Mouse (Mus musculus): ENCODE data around the gene Btbd9.
"Not testable (repeated sequence)": the region's sequence is repeated elsewhere in the genome, so short reads cannot be mapped to it uniquely, and the experiment has no call there.

Gene Btbd9

DNA sequence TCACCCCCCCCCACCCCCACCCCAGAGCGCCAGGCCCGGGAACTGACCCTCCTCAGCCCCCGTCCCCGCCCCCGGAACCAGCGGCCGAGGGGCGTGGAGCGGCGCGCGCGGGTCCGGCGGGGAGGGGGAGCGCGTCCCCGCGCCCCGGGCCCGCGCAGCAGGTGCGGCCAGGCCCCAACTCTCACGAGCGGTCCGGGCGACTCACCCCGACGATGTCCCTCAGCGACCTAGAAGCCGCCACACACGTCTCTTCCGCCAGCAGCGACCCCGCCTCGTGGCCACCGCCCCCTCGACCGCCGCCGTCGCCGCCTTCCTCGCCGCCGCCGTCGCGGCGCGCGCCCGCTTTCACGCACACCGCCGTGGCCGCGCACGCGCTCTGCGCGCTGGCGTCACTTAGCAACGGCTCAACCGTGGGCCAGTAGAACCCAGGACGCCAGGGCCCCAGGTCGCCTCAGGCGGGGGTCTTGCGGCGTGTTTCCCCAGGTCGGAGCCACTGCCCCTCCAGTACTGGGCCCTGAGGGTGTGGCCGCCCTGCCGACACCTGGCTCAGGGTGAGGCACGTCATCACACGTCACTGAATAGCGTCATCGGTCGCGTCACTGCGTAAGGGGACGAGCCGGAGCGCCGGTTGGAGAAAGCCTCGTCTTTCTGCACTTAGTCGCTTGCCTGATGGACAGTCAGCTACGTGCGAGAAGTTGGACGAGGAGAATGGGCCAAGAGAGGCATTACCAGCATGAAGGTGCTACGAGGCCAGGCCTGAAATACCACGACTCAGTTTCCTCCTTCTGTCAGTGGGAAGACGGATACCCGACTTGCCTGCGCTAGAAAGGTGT, at the start of gene Btbd9:
Gene Btbd9 (minus strand): TSS at position 548 of the 833 bp plus-strand sequence.
- DNase-seq (ENCODE audit: low read depth) = peak; percentile 60

DNA sequence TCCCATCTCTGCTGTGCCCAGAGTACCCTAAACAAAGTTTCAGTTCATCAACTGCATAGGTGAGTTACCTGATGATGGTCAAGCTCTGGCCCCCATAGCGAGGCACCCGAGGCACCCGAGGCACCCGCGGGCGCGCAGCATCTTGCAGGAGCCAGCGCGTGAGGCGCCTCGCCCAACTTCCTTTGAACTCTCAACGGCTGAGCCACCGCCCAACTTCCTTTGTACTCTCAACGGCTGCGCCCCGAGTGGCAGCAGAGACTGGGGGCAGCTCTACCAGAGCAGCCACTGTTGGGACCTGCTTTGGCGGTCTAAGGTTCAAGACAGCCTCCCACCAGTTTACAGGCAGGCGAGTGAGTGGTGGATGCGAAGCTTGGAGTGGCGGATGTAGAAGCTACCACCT, 47.8 kb upstream of the Btbd9 start, which contains the start of gene Dnah8:
Gene Dnah8 (plus strand): TSS at position 223 of the 400 bp plus-strand sequence.
- DNase-seq (ENCODE audit: low read depth) = not testable (repeated sequence)

DNA sequence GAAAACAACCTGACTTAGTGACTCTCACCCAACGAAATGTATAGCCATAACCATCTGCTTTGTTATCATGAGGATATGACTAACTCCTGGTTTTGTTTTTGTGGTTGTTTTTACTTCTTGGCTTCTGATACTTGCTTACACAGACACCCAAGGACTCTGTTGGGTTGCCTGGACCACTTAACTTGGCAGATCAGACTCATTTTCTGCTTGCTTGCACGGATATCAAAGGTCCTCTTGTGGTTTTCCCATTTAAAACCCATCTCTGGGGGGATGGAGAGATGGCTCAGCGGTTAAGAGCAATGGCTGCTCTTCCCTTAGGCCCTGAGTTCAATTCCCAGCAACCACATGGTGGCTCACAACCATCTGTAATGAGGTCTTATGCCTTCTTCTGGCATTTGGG, 46.9 kb upstream of the Btbd9 start:
- DNase-seq (ENCODE audit: low read depth) = no peak

DNA sequence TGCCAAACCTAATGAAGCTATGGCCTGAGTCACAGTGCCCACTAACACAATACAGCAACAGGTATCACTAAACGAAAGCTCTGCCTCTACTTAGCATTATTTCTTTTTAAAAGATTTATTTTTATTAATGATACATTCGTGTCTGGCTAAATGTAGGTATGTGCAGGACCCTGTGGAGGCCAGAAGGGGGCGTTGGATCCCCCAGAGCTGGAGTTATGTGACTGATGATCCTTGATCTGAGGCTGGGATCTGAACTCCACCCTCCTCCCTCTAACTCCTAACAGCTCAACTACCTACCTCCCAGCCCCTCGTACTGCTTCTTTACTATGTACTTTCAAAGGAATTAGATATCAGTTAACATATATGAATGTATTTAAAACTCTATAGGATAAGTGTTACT, 45.2 kb upstream of the Btbd9 start:
- DNase-seq (ENCODE audit: low read depth) = no peak

DNA sequence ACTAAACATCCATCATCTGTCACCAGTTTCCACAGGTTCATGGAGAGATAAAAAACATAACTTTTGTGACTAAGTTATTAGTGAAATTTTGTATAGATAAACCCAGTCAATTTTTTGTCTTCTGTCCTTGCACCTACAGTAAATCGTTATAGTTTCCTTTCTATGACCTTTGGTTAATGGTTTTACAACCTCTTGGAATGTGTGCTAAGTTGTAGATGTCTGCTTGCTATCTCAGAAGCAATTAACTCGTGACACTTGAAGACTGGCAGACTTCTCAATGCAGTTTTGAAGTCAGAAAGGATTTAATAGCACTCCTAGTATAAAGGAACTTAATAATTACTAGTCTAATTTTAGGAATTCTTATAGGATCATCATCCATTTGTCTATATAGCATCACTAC, 44.3 kb upstream of the Btbd9 start:
- no peak for DNase-seq (ENCODE audit: low read depth)

DNA sequence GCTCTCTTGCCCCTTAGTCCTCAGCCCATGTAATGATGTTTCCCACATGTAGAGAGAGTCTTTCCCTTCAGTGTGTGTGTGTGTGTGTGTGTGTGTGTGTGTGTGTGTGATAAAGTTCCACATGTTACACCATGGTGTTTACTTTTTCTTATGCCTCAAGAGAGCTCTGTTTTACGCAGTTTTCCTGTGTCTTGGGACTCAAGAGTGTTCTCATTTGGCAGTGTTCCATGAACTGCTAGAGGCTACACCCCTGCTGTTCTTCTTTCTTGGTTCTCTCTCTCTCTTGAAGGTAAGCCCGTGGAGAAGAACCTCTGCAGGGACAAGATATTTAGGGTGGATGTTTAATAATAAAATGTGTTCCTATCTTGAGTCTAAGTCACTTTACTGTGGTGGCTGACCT, 42.9 kb upstream of the Btbd9 start:
- no peak for DNase-seq (ENCODE audit: low read depth)

DNA sequence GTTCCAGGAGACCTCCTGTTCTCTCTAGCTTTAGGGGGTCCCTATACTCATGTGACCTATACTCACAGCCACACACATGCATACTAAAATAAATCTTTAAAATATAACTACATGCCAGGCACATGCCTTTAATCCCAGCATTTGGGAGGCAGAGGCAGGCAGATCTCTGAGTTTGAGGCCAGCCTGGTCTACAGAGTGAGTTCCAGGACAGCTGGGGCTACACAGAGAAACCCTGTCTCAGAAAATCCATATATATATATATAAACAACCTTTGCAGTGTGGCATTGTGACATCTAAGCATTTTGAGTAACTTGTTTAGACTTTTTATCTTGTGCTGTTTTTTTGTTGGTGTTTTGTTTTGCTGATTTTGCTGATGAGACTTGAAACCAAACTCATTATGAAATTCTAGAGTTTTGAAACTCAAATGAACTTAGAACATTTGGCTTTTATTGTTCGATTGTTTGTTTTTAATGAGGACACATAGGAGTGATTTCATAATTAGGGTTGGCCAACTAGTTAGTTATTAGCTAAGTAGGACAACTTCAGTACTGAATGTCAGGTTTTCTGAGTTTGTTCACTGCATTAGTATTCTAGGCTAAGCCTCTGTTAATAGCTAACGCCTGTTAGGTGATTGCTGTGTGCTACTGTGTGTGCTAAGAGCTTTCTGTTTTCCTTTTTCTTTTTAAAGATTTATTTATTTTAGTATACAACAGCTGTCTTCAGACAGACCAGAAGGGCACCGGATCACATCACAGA, 42.0 kb upstream of the Btbd9 start:
- no peak for DNase-seq (ENCODE audit: low read depth)

DNA sequence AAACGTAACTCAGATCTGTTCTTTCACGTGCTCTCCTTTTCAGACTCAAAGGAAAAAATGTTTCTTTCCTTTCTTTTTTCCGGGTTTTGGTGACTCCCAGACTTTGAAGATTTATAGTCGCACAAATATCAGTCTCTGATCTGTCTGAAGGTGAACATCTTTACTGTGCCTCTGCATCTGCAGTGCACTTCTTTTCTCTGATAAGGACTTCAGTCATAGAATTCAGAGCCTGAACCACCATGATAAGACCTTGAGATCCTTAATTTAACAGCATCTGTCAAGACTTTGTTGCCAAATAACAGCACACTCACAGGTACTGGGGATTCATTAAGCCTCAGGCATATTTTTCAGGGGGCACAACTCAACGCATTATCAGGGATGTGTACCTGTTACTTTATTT, 39.9 kb upstream of the Btbd9 start:
- DNase-seq (ENCODE audit: low read depth) = no peak

DNA sequence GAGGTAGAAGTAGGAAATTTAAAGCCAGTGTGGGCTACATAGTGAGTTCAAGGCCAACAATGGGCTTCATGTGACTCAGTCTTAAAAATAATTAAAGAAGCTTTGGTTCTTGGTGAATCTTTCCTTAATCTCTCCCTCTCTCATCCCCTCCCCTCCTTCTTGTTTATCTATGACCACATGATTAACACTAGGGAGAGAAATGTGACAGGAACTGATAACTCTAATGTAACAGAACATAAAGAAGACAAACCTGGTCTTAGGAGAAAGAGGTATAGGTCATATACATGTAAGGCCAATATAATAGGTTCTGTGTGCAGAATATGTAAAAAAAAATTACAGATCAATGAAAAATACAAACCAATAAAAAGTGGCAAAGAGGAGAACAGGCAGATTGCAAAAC, 37.1 kb upstream of the Btbd9 start:
- no peak for DNase-seq (ENCODE audit: low read depth)

DNA sequence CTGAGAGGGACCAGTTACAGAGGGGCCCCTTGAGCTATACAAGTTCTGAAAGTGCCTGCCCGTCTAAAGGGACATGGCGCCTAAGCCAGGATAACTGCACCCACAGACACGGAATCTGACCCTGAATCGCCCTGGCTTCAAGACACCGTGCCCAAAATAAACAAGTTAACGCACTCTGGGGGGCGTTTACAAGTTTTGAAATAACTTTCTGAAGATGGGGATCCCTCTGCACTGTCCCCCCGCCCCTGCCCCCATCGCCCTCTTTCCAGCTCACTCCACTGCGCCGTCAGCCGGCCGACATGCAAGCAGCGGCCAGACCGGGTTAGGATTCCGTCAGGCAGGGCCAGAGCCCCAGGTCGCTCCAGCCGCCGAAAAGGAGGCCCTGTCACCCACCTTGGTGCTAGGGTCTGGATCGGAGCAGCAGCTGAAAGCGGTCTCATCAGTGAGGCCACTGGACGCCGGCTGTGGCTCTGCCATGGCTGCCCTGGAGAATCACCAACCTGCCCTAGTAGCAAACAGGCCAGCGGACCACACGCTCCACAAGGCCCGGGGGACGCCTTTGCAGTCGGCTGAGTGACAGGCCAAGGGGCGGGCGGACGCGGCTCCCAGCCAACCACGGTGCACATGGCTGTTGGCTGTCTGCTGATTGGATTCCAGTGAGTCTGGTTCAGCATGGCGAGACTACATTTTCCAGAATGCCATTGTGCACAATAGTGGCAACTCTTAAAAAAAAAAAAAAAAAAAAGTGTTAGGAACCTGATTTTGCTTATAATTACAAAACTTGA, 36.0 kb upstream of the Btbd9 start:
- peak; percentile 96 for DNase-seq (ENCODE audit: low read depth)

DNA sequence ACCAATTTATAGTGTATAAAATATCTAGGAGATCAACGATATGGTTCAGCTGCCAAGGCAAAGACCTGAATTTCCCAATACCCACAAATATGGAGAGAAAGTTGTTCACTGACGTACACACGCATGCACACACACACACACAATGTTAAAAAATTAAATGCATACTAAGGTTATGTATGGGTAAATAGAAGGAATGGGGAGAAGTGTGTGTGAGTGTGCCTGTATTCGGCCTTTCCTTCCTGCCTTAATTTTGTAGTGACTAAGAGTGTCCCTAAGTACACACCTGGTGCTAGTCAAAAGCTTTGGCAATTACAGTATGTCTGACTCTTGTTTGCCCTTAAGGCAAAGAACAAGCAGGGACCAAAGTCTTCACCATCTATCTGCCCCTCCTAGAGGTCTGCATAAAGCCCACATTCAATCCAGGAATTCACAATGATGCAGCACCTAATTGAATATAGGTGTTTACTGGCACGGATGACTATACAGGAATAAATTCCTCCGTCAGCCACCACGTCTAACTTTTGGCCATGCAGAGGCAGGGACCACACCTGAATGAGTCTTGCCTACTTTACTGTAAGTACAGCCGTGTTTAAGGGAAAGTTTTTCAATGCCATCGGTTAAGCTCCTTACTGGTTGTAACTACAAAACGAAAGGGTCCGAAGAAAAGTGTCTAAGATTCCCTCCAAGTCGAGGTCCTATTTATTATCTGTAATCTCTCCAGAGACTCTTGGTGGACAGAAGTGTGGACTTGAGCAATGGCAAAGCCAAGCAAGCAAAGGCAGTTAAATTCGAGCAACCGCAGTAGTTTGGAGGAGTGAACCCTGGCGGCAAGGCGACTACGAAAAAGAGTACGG, 35.2 kb upstream of the Btbd9 start:
- no peak for DNase-seq (ENCODE audit: low read depth)

DNA sequence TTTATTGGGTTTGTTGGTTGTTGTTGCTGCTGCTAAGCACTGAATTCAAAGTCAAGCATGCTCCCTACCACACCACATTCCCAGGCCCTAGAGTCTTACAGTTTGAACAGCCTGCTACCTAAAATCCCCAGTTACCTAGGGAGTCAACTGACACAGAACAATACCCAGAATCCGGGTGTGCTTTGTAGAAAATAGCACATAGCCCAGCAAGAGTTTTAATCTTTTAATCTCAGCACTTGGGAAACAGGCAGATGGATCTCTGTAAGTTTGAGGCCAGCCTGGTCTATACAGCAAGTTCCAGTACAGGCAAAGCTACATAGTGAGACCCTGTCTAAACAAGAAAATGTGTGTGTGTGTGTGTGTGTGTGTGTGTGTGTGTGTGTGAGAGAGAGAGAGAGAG, 34.5 kb upstream of the Btbd9 start:
- DNase-seq (ENCODE audit: low read depth) = no peak

DNA sequence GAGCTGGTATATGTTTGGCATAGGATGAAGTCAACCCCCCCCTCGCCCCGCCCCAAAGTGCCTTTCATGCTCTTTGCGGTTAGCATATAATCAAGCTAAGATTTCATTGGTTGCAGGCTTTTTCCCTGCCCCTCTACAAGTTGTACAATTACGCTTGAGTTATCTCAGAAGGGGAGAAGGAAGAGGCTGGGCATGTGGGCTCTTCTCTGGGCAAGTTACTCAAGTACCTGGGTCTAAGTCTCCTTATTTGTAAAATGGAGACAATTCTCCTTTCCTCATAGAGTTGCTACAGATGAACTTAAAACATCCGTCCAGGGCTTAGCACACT, 33.7 kb upstream of the Btbd9 start:
- no peak for DNase-seq (ENCODE audit: low read depth)

DNA sequence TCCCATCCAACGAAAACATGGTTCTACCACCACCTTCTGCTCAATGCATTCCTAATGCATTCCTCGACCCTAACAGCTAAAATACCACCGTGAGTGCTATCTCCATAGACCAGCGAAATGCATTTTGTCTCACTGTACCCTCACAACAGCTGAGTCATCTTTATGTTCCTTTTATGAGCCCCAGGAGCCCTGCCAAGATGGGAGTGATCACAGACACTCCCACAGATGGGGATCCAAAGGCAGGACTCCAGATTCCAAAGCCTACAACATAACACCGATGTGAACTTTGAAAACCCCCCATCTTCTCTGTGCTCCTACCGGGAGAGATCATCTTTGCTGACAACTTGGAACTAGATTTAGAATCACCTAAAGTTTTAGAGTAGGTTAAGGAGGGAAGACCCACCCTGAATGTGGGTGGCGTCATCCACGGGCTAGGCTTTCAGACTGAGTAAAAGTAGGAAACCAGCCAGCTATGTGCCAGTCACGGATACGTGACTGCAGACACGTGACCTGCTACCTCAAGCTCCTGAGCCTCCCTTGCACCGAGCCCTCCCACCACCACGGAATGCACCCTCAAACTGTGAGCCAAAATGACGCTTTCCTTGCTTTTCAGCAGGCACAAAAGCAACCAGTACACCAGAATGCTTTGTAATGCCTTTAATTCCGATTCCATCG, 33.2 kb upstream of the Btbd9 start:
- no peak for DNase-seq (ENCODE audit: low read depth)

DNA sequence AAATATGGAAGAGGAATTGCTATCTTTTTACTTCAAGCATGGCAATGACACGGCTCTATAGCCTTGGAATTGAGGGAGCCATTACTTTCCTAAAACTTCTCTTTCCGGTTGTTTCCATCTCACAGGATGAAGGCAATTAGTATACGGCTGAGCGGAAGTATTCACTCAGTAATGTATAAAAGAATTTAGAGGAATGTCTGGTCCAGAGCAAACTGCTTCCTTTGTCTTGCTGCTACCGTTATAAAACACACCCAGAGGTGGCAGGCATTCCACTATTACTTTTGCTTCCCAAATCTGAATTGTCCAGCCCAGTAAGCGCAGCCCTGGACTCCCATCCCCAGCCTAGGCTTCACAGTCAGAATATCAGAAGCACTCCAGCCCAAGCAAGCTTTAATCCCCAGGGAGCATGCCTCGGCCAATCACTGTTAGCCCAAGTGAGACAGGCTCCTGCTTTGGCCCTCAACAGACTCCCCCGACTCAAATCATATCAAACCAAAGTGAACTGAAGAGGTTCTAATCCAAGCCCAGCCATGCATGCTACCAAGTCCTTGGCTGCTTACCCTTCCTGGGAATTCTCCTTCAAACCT, 31.7 kb upstream of the Btbd9 start:
- no peak for DNase-seq (ENCODE audit: low read depth)

DNA sequence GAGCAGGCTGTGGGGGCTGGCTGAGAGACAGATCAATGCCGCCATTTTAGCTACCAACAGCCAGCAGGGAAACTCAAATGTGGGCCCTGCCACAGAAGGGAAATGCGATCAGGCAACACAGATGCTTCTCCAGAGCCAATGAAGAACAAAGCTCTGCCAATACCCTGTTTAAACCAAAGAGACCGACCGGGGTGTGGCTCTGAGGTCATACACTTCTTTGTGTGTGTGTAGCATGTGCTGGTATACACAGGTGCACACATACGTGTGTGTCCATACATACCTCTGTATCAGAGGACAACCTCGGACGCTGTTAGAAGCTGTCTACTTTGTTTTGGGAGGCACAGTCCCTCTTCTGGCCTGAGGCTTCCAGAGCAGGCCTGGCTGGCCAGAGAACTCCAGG, 31.0 kb upstream of the Btbd9 start:
- no peak for DNase-seq (ENCODE audit: low read depth)

DNA sequence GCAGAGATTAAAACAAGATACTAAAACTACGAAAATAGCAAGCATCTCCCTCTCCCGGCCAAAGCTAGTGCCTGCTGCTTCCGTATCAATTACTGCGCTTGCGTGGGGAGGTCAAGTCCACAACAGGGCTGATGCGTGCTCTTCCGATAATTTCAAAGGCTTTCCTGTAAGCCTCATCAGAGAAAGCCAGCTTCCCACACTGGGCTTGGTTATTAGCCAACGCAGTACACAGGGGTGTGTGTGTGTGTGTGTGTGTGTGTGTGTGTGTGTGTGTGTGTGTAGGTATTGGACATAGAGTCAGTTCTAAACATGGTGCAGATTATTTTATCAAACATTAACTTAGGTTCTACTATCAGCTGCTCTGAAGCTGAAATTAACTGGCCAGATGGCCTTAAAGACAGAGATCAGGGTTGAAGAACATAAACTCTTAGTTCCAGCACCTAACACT, 30.4 kb upstream of the Btbd9 start:
- no peak for DNase-seq (ENCODE audit: low read depth)

DNA sequence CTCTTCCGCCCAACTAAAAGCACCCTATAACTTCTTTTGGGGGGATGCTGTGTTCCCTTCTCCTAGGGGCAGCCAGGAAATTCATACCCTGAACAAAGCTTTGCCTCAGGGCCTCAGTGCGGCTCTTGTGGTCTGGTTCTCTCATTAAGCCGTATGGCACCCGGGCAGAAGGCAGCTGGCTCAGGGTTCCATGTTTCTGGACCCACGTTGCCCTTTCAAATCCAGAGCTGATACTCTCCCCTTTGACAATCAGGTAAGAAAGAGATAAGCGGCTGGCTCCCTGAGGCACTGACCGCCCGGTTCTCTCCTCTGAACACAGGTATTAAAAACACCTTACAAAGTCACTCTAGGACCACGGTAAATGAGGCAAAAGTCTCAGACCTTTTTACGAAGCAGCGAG, 29.9 kb upstream of the Btbd9 start:
- no peak for DNase-seq (ENCODE audit: low read depth)

DNA sequence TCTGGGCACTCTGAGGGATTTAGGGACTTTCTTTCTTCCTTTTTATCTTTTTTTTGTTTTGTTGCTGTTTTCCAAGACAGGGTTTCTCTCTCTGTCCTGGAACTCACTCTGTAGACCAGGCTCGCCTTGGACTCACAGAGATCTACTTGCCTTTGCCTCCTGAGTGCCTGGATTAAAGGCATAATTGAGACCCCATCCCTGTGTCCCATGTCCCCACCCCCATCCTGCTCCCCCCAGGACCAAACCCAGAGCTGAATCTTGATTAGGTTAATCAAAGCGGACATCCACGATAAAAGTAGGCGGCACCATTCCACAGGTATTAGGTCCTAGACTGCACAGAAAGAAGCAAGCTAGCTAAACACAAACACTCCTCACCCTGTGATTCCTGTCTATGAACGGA, 28.7 kb upstream of the Btbd9 start:
- DNase-seq (ENCODE audit: low read depth) = no peak

DNA sequence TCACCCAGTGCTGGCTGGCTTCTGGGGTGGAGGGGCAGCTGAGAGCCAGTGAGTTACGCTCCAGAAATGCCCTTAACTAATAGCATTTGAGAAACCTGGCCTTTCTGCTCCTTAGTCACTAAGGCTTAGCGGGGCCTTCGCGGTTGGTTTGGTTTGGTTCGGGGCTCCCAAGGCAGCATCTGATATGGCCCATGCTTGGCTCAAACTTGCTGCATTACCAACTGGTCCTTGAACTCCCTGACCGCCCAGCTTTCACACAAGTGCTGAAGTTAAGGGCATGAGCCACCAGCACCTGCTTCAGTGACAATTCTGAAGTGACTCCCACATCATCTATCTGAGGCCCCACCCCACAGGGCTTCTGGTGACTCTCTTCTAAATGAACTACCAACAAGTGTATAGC, 28.0 kb upstream of the Btbd9 start:
- DNase-seq (ENCODE audit: low read depth) = no peak

DNA sequence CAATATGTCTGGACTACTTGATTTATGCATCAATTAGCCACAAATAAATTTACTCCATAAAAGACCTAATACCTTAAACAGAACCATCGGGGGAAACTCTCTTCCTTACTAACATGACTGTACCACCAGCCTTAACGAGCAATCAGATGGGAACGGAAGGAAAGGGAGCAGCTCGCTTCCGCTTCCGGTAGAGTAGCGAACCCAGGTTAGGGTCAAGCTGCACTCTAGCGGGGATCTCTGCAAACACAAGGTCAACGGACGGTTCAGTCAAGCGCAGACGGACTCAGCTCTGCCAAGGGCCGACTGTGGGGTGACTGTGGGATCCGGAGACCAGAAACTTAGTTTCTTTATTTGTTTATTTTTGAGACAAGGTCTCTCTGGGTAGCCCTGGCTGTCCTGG, 25.9 kb upstream of the Btbd9 start:
- no peak for DNase-seq (ENCODE audit: low read depth)
